Mouse (Mus musculus): Measurements from ENCODE around the gene Dcdc2b. TPM values are rescaled to one million over a fixed set of nuclear protein-coding genes. Genes with fewer than 3 reads are reported as not detected.

Dcdc2b gene
- polyA plus RNA-seq, 1 experiment from 2014 or later: 2.2 TPM

DNA sequence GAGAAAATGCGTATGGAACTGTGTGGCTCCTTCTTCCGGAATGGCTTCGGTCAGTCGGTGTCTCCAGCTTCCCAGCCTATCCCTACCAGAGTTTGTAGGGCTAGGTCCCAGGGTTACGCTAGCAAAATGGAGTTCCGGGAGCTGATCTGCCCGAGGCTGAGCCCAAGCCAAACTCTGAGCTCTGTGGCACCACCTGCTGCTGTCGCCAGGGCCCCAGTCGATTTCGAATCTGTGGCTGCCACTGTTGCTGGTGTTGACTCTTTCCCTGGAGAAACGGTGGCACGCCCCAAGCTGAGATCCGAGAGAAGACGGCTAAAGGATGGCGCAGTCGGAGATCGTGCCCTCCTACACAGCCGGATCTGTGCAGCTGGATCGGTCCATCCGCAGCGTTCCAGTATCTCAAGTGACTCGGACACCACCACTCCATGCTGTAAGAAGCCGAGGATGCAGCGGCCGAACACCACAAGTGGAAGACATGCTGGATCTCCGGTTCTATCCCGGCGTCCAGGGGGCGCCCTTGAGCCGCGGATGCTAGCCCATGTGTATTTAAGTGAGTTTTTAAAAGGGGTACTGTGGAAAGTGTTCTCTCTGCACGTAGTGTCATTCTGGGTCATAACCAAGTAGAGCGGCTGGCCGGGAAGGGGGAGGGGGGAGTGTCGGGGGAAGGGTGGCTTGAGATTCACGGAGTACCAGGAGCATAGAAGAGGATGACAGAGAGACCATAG, 29.0 kb downstream of the Dcdc2b start:
- Histone ChIP-seq H3K27ac (peak overlapping the region; percentile 78), H3K9me3 (no peaks in the 10 kb centered on the region), H3K36me3 (replicated peaks) (peaks cover 3% of the 10 kb centered on the region), H3K4me1 (peaks cover 20% of the 10 kb centered on the region), H3K4me3 (peak overlapping the region; percentile 57), H3K27me3 (ENCODE audit: poor library complexity, severe bottlenecking) (no peaks in the 10 kb centered on the region)
- 3% methylated on average over 36 of the region's 36 CpGs for WGBS
- DNase-seq (ENCODE audit: extremely low spot score, low spot score): peak; percentile 83

DNA sequence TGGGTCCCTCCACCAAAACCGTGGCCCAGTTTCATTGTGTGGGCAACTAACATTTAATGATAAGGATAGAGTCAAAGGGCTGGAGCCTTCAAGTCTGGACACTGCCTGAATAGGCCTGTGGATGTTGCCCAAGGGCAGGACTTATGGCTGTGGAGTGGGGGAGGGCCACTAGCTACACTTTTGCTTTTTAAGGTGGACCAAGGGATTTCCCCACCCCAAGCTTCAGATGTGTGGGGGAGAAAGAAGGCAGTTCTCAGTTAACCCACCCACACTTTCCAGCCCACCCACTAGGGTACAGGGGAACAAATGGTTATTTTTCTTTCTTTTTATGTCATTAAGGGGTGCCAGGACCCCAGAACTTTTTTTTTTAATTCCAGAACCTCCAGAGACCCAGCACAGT, 29.7 kb downstream of the Dcdc2b start:
- WGBS: 77% methylated on average over 1 of the region's 1 CpGs
- H3K4me3 ChIP-seq: peak overlapping the region; percentile 57
- peak overlapping the region; percentile 78 for H3K27ac ChIP-seq

DNA sequence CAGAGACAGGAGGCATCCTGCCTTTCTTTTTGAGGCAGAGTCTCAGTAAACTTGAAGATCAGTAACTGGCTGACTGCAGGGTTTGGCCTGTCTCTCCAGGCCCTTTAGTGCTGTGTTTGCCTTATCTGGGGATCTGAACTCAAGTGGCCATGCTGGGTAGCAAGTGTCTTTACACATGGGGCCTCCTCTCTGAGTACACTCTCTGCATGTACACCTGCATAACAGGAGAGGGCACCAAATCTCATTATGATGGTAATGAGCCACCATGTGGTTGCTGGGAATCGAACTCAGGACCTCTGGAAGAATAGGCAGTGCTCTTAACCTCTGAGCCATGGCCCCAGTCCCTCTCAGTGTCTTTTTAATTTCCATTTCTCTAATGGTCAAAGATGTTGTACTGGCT, 31.8 kb downstream of the Dcdc2b start:
- Histone ChIP-seq H3K27me3 (ENCODE audit: poor library complexity, severe bottlenecking) (peaks cover 5% of the 10 kb centered on the region; the same call in 1 of the 2 replicates), H3K4me3 (no peak overlapping the region), H3K9me3 (no peaks in the 10 kb centered on the region), H3K4me1 (peaks cover 21% of the 10 kb centered on the region), H3K36me3 (replicated peaks) (no peaks in the 10 kb centered on the region), H3K27ac (no peak overlapping the region)
- DNase-seq (ENCODE audit: extremely low spot score, low spot score): no peak
- WGBS: 94% methylated on average over 1 of the region's 1 CpGs

More for the DNA sequence above, 29.7 kb downstream of the Dcdc2b start:
- no peak for DNase-seq (ENCODE audit: extremely low spot score, low spot score)
- Histone ChIP-seq H3K4me1 (peaks cover 20% of the 10 kb centered on the region), H3K36me3 (replicated peaks) (no peaks in the 10 kb centered on the region), H3K9me3 (no peaks in the 10 kb centered on the region), H3K27me3 (ENCODE audit: poor library complexity, severe bottlenecking) (no peaks in the 10 kb centered on the region)

DNA sequence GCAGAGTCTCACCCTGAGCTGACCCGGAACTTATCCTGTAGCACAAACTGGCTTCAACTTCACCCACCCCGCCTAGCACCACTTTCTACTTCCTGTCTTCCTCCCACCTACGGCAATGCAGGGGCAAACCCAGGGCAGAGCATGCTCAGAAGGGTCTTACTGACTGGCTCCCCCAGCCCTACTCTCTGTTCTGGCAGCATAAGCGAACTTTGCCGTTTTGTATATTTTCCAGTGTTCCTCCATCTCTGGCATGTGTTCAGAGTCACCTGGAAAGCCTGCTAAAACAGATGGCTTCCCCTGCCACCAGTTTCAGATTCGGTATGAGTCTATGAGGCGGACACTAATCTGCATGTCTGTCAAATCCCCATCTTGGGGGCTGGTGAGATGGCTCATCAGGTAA, 33.7 kb downstream of the Dcdc2b start:
- WGBS: 76% methylated on average over 7 of the region's 7 CpGs
- Histone ChIP-seq H3K4me3 (no peak overlapping the region), H3K27ac (no peak overlapping the region), H3K4me1 (peaks cover 21% of the 10 kb centered on the region), H3K36me3 (replicated peaks) (no peaks in the 10 kb centered on the region), H3K9me3 (no peaks in the 10 kb centered on the region), H3K27me3 (ENCODE audit: poor library complexity, severe bottlenecking) (peaks cover 5% of the 10 kb centered on the region; the same call in 1 of the 2 replicates)
- no peak for DNase-seq (ENCODE audit: extremely low spot score, low spot score)

DNA sequence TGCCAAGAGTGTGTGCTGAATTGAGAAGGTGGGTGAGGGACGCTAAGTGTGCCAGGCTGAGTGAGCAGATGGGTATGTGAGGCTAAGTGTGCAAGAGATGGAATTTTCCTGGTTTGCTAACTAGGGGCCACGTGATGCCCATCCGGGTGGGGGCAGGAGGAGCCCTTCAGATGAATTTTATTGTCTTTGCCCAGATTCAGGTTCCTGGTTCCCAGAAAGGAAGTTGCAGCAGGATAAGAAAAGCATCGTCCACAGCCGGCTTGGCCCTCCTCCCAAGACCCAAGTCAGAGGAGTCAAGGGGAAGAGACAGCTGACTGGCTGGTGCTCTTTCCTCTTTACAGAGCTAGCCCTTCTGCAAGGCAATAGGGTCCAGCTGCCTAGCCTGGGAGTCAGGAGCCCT, 35.6 kb downstream of the Dcdc2b start, which contains the start of gene Fam167b:
Gene Fam167b, minus strand, starts transcription at position 84 of the 400 bp plus-strand sequence.
- peaks cover 10% of the 10 kb centered on the region for H3K4me1 ChIP-seq
- no peaks in the 10 kb centered on the region for H3K9me3 ChIP-seq
- H3K27ac ChIP-seq: no peak within 1 kb of the TSS
- H3K27me3 ChIP-seq (ENCODE audit: poor library complexity, severe bottlenecking): peaks cover 5% of the 10 kb centered on the region; the same call in 1 of the 2 replicates
- DNase-seq (ENCODE audit: extremely low spot score, low spot score): no peak
- 83% methylated on average over 5 of the region's 5 CpGs for WGBS
- H3K36me3 ChIP-seq (replicated peaks): no peaks in the 10 kb centered on the region
- no peak within 1 kb of the TSS for H3K4me3 ChIP-seq

DNA sequence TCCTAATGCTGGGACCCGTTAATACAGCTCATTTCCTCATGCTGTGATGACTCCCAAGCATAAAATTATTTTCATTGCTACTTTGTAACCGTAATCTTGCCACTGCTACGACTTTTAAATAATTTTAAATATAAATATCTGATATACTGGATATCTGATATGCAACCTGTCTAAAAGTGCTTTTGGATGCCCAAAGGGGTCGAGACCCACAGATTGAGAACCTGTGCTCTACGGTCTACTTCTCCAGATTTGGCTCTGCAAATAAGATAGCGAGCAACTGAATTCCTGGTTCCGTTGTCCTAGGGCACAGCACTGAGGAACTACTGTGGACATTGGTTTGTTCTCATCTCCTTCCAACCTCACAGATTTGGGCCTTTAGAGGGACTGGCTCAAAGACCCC, 36.4 kb downstream of the Dcdc2b start:
- no peak overlapping the region for H3K27ac ChIP-seq
- DNase-seq (ENCODE audit: extremely low spot score, low spot score): no peak
- peaks cover 5% of the 10 kb centered on the region; the same call in 1 of the 2 replicates for H3K27me3 ChIP-seq (ENCODE audit: poor library complexity, severe bottlenecking)
- WGBS: 86% methylated on average over 7 of the region's 7 CpGs
- H3K36me3 ChIP-seq (replicated peaks): no peaks in the 10 kb centered on the region
- H3K4me1 ChIP-seq: peaks cover 10% of the 10 kb centered on the region
- no peaks in the 10 kb centered on the region for H3K9me3 ChIP-seq
- no peak overlapping the region for H3K4me3 ChIP-seq

DNA sequence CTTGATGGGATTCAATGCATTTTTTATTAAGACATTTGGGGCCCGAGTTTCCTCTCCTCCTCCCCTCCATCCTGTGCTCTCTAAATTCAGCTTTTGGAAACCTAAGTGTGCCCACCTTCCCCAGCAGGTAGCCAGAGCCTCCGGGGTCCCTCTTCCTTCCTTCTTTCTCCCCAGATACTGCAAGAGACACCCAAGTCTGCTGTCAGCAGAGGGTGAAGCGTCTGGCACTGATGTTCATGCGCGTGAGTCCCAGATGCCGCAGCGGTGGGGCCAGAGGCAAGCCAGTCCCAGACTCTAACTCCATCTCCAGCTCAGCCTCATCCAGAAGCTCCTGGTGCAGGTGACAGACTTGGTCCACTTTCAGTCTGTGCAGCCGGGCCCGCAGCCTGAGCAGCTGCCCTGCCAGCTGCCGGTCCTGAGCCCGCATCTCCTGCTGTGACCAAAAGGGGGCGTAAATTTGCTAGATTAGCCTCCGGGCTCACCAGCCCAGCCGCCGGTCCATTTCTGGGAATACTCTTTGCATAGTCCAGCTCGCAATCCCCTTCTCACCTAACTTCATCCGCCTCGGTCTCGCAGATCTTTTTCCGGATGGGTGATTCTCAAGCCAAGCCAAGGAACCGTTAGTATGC, 37.1 kb downstream of the Dcdc2b start:
- H3K4me3 ChIP-seq: 0 out of 2 replicates have a peak overlapping the region, but pooled peaks have one; percentile 13

DNA sequence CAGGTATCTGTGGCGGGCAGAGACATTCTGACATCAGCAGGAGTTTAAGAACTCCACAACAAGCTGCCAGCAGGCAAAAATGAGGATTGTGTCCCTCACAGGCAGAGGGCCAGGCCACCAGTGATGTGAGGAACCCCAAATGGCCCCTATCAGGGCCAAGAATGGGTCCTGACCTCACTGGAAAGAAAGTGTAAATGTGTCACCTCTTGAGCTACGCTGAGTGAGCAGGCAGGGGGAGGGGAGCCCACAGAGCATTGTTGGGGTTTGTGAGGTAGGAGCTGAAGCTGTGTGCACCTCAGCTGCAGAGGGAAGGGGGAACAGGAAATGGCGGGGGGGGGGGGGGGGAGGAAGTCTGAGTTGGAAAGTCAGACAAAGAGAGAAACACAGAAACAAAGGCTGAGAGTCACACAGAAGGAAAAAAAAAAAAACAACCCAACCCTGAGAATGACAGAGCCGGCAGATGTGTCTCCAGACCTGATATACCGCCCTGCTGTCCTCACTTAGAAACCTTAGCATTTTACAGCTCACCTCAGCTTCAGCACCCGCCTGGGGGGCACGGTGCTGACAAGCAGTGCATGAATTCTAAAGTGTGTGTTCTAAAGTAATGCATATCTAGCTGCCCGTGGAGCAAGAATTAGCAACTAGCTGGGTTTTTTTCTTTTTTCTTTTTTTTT, 38.7 kb downstream of the Dcdc2b start:
- 70% methylated on average over 7 of the region's 8 CpGs for WGBS
- Histone ChIP-seq H3K4me1 (peaks cover 10% of the 10 kb centered on the region), H3K36me3 (replicated peaks) (no peaks in the 10 kb centered on the region), H3K4me3 (no peak overlapping the region), H3K27me3 (ENCODE audit: poor library complexity, severe bottlenecking) (peaks cover 5% of the 10 kb centered on the region; the same call in 1 of the 2 replicates), H3K9me3 (no peaks in the 10 kb centered on the region), H3K27ac (peak overlapping the region; percentile 44; the same call in 1 of the 2 replicates)
- no peak for DNase-seq (ENCODE audit: extremely low spot score, low spot score)

More for the DNA sequence above, 37.1 kb downstream of the Dcdc2b start:
- DNase-seq (ENCODE audit: extremely low spot score, low spot score): peak; percentile 62
- WGBS: 39% methylated on average over 21 of the region's 21 CpGs
- H3K4me1 ChIP-seq: peaks cover 10% of the 10 kb centered on the region
- no peaks in the 10 kb centered on the region for H3K36me3 ChIP-seq (replicated peaks)
- peak overlapping the region; percentile 8; the same call in 1 of the 2 replicates for H3K27ac ChIP-seq
- H3K27me3 ChIP-seq (ENCODE audit: poor library complexity, severe bottlenecking): peaks cover 5% of the 10 kb centered on the region; the same call in 1 of the 2 replicates
- no peaks in the 10 kb centered on the region for H3K9me3 ChIP-seq

- no peak within 1 kb of the TSS for H3K4me3 ChIP-seq
- H3K4me1 ChIP-seq: peaks cover 10% of the 10 kb centered on the region
- no peak within 1 kb of the TSS for H3K27ac ChIP-seq
- H3K36me3 ChIP-seq (replicated peaks): no peaks in the 10 kb centered on the region
- no peaks in the 10 kb centered on the region for H3K9me3 ChIP-seq
- no peak for DNase-seq (ENCODE audit: extremely low spot score, low spot score)
- H3K27me3 ChIP-seq (ENCODE audit: poor library complexity, severe bottlenecking): peaks cover 5% of the 10 kb centered on the region; the same call in 1 of the 2 replicates
- WGBS: 91% methylated on average over 8 of the region's 8 CpGs
Observed at GRCm38 (mm10) chr4:129573430-129573829, 40.6 kb downstream of the Dcdc2b start, which contains the start of gene Lck. TSS of gene Lck (minus strand) at chr4:129573641.

DNA sequence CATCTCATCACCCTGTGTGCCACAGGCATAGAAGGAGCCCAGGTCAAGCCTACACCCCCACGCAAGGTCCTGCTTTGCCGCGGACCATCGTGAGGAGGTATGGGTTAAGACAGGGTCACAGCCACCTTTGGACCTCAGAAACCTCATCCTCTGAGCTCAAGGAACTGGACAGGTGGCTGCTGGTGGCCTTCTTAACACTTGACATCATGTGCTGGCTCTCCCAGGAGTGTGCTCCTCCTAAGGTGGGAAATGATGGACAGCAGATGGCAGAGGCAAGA, 41.0 kb downstream of the Dcdc2b start:
- no peak for DNase-seq (ENCODE audit: extremely low spot score, low spot score)
- H3K9me3 ChIP-seq: no peaks in the 10 kb centered on the region
- H3K27ac ChIP-seq: no peak overlapping the region
- peaks cover 3% of the 10 kb centered on the region; the same call in 1 of the 2 replicates for H3K27me3 ChIP-seq (ENCODE audit: poor library complexity, severe bottlenecking)
- no peak overlapping the region for H3K4me3 ChIP-seq
- peaks cover 10% of the 10 kb centered on the region for H3K4me1 ChIP-seq
- WGBS: 96% methylated on average over 4 of the region's 4 CpGs
- no peaks in the 10 kb centered on the region for H3K36me3 ChIP-seq (replicated peaks)

DNA sequence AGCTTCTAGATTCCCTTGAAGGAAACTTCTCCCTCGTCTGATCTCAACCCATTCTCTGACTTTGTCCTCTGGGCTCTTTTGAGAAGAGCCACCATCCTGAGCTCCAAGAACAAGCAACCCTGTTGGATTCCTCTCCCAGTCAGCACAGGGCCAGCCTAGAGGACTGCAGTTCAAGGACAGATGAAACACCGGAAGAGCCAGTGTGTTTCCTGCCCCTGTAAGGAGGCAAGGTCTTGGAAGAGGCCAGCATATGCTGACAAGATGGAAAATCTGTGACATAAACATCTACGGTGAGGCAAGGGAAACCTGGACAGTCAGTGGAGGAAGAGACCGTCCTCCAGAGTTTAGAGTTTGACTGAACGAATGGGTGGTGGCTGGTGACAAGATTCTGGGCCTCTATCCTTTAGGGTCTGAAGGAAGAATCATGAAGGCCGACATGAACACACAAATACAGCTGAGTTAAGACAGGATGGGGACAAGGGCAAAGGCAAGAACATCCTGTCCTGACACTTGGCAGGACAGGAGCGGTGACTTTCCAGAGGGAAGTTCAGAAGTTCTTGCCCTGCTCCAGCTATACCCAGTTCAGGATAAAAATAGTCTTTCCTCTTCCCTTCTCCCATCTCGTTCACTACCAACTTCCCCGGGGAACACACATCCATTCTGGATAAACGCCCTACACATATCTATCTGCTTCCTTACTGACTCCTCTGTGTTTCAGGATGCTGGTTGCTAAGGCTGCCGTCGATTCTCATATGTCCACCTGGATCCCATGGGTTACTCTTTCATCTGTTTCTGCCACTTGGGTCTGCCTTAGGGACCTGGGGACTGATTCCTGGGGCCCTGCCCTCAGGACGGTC, 41.6 kb downstream of the Dcdc2b start:
- no peak overlapping the region for H3K27ac ChIP-seq
- peaks cover 10% of the 10 kb centered on the region for H3K4me1 ChIP-seq
- H3K36me3 ChIP-seq (replicated peaks): no peaks in the 10 kb centered on the region
- H3K4me3 ChIP-seq: no peak overlapping the region
- WGBS: 88% methylated on average over 13 of the region's 13 CpGs
- H3K9me3 ChIP-seq: no peaks in the 10 kb centered on the region
- no peak for DNase-seq (ENCODE audit: extremely low spot score, low spot score)
- H3K27me3 ChIP-seq (ENCODE audit: poor library complexity, severe bottlenecking): no peaks in the 10 kb centered on the region

DNA sequence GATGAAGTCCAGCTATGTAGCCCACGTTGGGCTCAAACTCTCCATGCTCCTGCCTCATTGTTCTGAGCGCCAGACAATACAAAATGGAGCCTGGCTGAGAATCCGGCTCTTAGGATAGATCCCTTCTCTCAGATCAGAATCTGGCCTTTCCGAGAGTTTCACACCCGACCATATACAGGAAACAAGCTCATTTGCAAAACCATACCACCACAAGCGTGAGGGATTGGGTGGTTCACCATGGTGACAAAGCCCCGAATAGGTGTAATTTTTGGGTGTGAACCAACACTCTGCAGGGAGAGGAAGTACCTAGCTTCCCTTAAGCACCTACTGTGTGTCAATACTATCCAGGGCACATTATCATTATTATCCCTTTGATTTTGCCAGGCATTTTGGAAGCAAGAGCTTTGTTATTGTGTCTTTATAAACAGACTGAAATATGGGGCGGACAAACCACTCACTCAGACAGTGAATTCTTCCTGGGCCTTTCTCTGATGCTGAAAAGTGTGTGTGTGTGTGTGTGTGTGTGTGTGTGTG, 42.4 kb downstream of the Dcdc2b start:
- H3K4me3 ChIP-seq: no peak overlapping the region
- peaks cover 3% of the 10 kb centered on the region; the same call in 1 of the 2 replicates for H3K4me1 ChIP-seq
- no peaks in the 10 kb centered on the region for H3K36me3 ChIP-seq (replicated peaks)
- DNase-seq (ENCODE audit: extremely low spot score, low spot score): no peak
- H3K27ac ChIP-seq: no peak overlapping the region
- no peaks in the 10 kb centered on the region for H3K9me3 ChIP-seq
- H3K27me3 ChIP-seq (ENCODE audit: poor library complexity, severe bottlenecking): no peaks in the 10 kb centered on the region
- WGBS: 83% methylated on average over 8 of the region's 8 CpGs
